In genomic region chr9:119558119-119558854, GRCm38 (mm10) we compare ENCODE assay signal across 9 mouse cellular contexts. TPM values are rescaled to one million over a fixed set of nuclear protein-coding genes. Genes with fewer than 3 reads are reported as not detected.
A peak's percentile ranks its signal among the peaks of the same experiment; 100 is the strongest.
DNase-seq lines count a peak whose midpoint lies in the region; ATAC-seq and TF ChIP-seq lines count a peak whose summit lies in the region.
"Had no signal": no experiment of that assay in that cellular context is flagged by ENCODE, and none has a peak within 500 bp of the region (broad histone marks: within the 10 kb centered on the region; RNA-seq: fewer than 3 reads in every experiment).

No protein-coding gene starts in this region.

- H3K4me2 ChIP-seq in forebrain, embryonic 14.5 days (ENCODE audit: low read length) = no peak overlapping the region
- H3K4me2 ChIP-seq in lung, postnatal 0 days (replicated peaks; ENCODE audit: low read depth, low read length) = no peak overlapping the region

- peak; percentile 47 for TF ChIP-seq CTCF in cerebellum, adult 2 months (IDR thresholded peaks at IDR 0.05; ENCODE audit: borderline replicate concordance, insufficient read depth, low read depth, low read length)
- peak; percentile 74 for TF ChIP-seq CTCF in left cerebral cortex, adult 2 months (IDR thresholded peaks at IDR 0.05)
- TF ChIP-seq CTCF in lung, postnatal 0 days (IDR thresholded peaks at IDR 0.05) = peak; percentile 74

- no peaks in the 10 kb centered on the region for H3K27me3 ChIP-seq in cerebellum, adult 2 months (ENCODE audit: control insufficient read depth, insufficient read depth, low read length)
- no peaks in the 10 kb centered on the region for H3K27me3 ChIP-seq in forebrain, embryonic 14.5 days (replicated peaks; ENCODE audit: control insufficient read depth, insufficient read depth, low read length)
- no peaks in the 10 kb centered on the region for H3K27me3 ChIP-seq in lung, postnatal 0 days (replicated peaks; ENCODE audit: insufficient read depth, low read length)

- no peaks in the 10 kb centered on the region for H3K9me3 ChIP-seq in forebrain, embryonic 14.5 days (replicated peaks; ENCODE audit: control insufficient read depth, low read length)
- no peaks in the 10 kb centered on the region for H3K9me3 ChIP-seq in lung, postnatal 0 days (ENCODE audit: low read length)

- H3K4me3 ChIP-seq in cerebellum, adult 2 months (replicated peaks; ENCODE audit: insufficient read depth, low read depth, low read length) = no peak overlapping the region
- no peak overlapping the region for H3K4me3 ChIP-seq in left cerebral cortex, adult 2 months
- H3K4me3 ChIP-seq in forebrain, embryonic 14.5 days (ENCODE audit: low read depth, low read length) = no peak overlapping the region
- no peak overlapping the region for H3K4me3 ChIP-seq in lung, postnatal 0 days (ENCODE audit: low read depth, low read length)

- no peak overlapping the region for H3K9ac ChIP-seq in forebrain, embryonic 14.5 days (ENCODE audit: low read length)
- no peak overlapping the region for H3K9ac ChIP-seq in lung, postnatal 0 days (replicated peaks; ENCODE audit: low read depth)

- WGBS in cerebellum, adult 2 months = 27% methylated on average over 12 of the region's 12 CpGs
- WGBS in forebrain, embryonic 14.5 days = 23% methylated on average over 12 of the region's 12 CpGs
- 26% methylated on average over 12 of the region's 12 CpGs for WGBS in lung, postnatal 0 days

- no peak for TF ChIP-seq POLR2A in cerebellum, adult 2 months (IDR thresholded peaks at IDR 0.05; ENCODE audit: borderline replicate concordance, insufficient read depth, low read length)

- peak in 1 of 2 experiments; percentile 31 for DNase-seq in cerebellum, adult 2 months
- no peak for DNase-seq in cerebellum, adult 8-10 months
- peak; percentile 53 to 68 for DNase-seq in left cerebral cortex, adult 2 months (ENCODE audit: extremely low spot score in 1 of 2, low spot score in 2 of 2)
- no peak for DNase-seq in left cerebral cortex, adult 9 months (ENCODE audit: low spot score in 2 of 2)
- peak; percentile 45 for DNase-seq in adrenal gland, postnatal 25 days
- DNase-seq in forebrain, embryonic 14.5 days (ENCODE audit: low spot score) = peak; percentile 59
- peak; percentile 22 for DNase-seq in lung, postnatal 0 days (ENCODE audit: low spot score)
- DNase-seq in thymus, postnatal 25 days = peak; percentile 61

- H3K4me1 ChIP-seq in cerebellum, adult 2 months (ENCODE audit: control insufficient read depth, insufficient read depth, low read length) = peaks cover 9% of the 10 kb centered on the region
- H3K4me1 ChIP-seq in forebrain, embryonic 14.5 days (ENCODE audit: control insufficient read depth, insufficient read depth, low read length) = peaks cover 7% of the 10 kb centered on the region; the same call in 1 of the 2 replicates
- H3K4me1 ChIP-seq in lung, postnatal 0 days (ENCODE audit: insufficient read depth, low read depth, low read length) = no peaks in the 10 kb centered on the region

- no peaks in the 10 kb centered on the region for H3K36me3 ChIP-seq in forebrain, embryonic 14.5 days (ENCODE audit: control insufficient read depth, insufficient read depth, low read length)
- H3K36me3 ChIP-seq in lung, postnatal 0 days (ENCODE audit: insufficient read depth, low read length) = no peaks in the 10 kb centered on the region
- H3K36me3 ChIP-seq: G1E had no signal

- 0 out of 2 replicates have a peak, but pooled peaks have one; percentile 29 for ATAC-seq in forebrain, embryonic 14.5 days
- ATAC-seq in lung, postnatal 0 days = no peak

- H3K27ac ChIP-seq in cerebellum, adult 2 months (ENCODE audit: insufficient read depth, low read length) = no peak overlapping the region
- no peak overlapping the region for H3K27ac ChIP-seq in left cerebral cortex, adult 2 months
- no peak overlapping the region for H3K27ac ChIP-seq in forebrain, embryonic 14.5 days (ENCODE audit: low read depth, low read length)
- no peak overlapping the region for H3K27ac ChIP-seq in lung, postnatal 0 days (ENCODE audit: low read length)

- intact Hi-C loops in left cerebral cortex, adult 2 months (cut with DNase I) = loop anchor here (1.0 to 5.0 kb wide), 3 partner anchors 22 to 193 kb away; no protein-coding TSS in a partner anchor

- no peak for TF ChIP-seq EP300 in lung, postnatal 0 days (IDR thresholded peaks at IDR 0.05)

RNA-seq across cellular contexts. Expression of gene Scn5a, which starts 20.5 kb away (rescaled TPM):
- polyA plus RNA-seq in cerebellum, adult 2 months (2012; rRNA removed) = 0.19 and 0.21 TPM in 2 replicates
- total RNA-seq in left cerebral cortex, adult 2 months (2021) = 1 to 10 TPM; 3.9 to 5.0 TPM
- total RNA-seq in adrenal gland, postnatal 25 days (2021) = 0.06 TPM in 1 of 2 replicates, not detected in the other
- polyA plus RNA-seq in forebrain, embryonic 14.5 days (2014; fragmentation: Nextera tagmentation; extraction: Ambion mirVana) = 0.39 and 0.59 TPM in 2 replicates
- polyA plus RNA-seq in lung, postnatal 0 days (2015; fragmentation: Nextera tagmentation; extraction: Ambion mirVana) = 0.23 and 0.32 TPM in 2 replicates
- polyA plus RNA-seq: G1E had no signal

Comparison
In these comparisons a context has a peak if more than half of its experiments do, and no peak if none do; other contexts are left out.
1. DNase-seq: peak in left cerebral cortex, adult 2 months (2 of 2), adrenal gland, postnatal 25 days (single experiment), forebrain, embryonic 14.5 days (single experiment), lung, postnatal 0 days (single experiment) and thymus, postnatal 25 days (single experiment); none in cerebellum, adult 8-10 months (single experiment) and left cerebral cortex, adult 9 months (0 of 2).
2. Peak in every context shown above with its lines, with median percentiles within 50 percentile points of each other: CTCF ChIP-seq.